Mouse (Mus musculus) fat pad, adult 2 months (tissue): ENCODE measurements around the gene Bcas2.
"Not testable (repeated sequence)": the region's sequence is repeated elsewhere in the genome, so short reads cannot be mapped to it uniquely, and the experiment has no call there.

Experiments
- DNase-seq: peaks from one replicate; pipeline ENCODE4 v3.0.0-alpha.2; 2011; ENCODE audit warnings: low read depth, low spot score; ENCODE audit errors: extremely low read depth

Bcas2 gene

DNA sequence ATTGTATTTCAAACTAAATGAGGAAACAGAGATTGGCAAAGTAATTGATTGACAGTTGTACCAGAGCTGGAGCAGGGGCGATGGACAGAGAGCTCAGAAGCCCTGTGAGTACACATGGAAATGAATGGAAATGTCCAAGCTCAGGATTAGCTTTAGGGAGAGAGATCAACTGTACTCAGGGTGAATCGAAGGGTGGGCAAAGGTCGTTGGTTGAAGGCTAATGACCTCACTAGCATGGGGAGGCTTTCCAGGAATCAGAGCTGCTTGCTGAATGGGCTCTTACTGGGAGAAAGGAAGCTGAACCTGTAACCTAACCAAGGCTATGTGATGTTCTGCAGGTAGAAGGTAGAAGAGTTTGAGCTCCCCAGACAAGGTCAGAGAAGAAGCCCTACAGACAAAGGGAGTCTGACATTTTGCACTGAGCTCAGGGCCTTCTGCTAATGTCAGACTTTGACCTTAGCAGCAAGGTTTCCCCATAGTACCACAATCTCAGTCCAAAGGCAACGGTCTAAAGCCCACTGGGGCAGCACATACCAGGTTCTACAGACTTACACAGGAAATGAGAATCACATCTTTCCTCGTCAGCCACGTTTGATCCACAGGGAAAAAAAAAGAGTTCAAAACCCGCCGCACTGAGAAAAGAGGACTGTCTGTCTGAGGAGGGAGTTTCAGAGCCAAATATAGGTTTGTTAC, 43.3 kb downstream of the Bcas2 start:
- DNase-seq, result no peak

DNA sequence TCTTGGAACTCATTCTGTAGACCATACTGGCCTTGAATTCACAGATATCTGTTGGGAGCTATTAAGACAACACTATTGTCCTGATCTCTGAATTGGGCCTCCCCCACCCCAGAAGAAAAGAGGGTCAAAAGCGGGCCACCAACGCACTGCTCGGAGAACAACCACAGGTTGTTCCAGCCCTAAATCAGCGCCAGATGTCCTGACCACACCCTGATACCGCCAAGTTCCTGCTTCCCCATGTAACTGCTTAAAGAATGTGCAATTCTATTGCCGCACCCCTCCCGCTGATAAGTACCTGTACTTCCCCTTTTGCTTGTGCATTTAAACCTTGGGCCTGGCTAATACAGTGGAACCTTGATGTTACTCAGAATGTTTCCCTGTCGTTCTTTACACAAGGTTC, 43.9 kb downstream of the Bcas2 start:
- not testable (repeated sequence) for DNase-seq

DNA sequence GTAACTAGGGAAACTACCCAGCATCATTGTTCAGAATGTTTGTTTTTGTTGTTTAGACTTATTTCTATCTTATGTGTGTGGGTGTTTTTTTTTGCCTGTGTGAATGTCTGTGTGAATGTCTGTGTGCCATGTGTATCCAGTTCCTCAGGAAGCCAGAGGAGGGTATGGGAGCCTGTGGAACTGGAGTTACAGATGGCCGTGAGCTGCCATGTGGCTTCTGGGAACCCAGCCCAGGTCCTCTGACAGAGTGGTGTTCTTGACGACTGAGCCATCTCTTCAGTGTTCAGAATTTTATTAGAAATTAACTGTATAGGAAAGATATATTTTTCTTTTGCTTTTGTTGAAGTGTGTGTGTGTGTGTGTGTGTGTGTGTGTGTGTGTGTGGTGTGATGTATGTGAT, 50.0 kb downstream of the Bcas2 start:
- no peak for DNase-seq

DNA sequence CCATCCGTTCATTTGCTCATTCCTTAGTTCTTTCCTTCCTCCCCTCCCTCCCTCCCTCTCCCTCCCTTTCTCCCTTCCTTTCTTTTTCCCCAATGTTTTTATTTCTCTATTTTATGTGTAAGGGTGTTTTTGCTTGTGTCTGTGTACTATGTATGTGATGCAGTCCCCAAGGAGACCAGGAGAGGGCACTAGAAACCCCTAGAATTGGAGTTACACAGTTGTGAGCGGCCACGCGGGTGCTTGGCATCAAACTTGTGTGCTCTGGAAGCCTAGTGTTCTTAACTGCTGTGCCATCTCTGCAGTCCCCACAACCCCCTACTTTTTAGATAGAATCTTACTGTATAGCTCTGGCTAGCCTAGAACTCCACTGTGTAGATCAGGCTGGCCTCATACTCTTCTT, 52.3 kb downstream of the Bcas2 start:
- DNase-seq, result no peak

DNA sequence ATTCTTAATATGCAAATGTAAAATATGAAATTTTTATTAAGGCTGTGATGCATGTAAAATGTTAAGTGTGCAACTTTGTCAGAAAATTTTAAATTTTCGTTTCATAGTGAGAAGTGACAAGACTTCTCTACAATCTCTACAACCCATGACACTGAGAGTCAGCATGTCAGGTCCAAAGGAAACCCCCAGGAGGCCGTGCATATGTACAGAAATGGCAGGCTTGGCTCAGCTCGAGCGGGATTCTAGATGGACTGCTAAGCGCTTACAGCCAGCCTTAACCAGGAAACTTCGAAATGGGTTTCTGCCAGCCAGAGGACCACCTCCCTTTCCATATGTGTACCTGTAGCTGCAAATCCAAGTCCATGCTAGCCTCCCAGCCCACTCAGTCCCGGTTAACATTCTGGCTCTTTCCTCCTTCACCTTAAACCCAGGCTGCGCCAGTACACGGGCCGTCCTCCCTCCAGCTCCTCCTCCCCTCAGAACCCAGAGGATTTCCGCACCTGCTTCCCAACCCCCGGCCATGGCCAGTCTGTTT, 52.8 kb downstream of the Bcas2 start:
- DNase-seq, result no peak

DNA sequence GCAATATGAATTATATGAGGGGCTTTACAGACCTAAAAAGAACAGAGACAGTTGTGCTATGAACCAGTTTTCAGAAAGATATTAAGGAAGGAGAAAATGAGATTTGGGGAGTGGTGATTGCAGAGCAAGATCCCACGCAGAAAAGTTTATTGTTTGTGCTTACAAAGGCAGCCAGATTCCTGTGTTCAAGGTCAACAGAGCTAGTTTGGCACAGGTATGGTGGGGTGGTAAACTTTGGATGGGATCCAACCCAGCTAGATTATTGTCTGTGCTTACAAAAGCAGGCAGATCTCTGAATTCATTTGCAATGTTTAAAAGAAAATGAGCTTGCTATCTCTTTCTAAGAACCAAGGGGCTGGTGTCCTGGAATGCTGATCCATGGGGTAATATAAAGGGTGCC, 56.3 kb downstream of the Bcas2 start:
- DNase-seq, result no peak
